Mouse (Mus musculus) lung, adult 2 months (tissue): Measurements from ENCODE around the gene Pgpep1.

ENCODE experiments used
- CTCF ChIP-seq: fragments of 200-500 bp; IDR thresholded peaks from 2 replicates; pipeline ENCODE4 v1.5.1; 2011; ENCODE audit warnings: mild to moderate bottlenecking, low read length, control low read depth; ENCODE audit not compliant: insufficient read depth
- POLR2A ChIP-seq: fragments of 200-500 bp; IDR thresholded peaks from 2 replicates; pipeline ENCODE4 v1.6.1; 2011; ENCODE audit warnings: low read depth, mild to moderate bottlenecking, control low read depth, low read length, borderline replicate concordance; ENCODE audit errors: extremely low read depth

DNA sequence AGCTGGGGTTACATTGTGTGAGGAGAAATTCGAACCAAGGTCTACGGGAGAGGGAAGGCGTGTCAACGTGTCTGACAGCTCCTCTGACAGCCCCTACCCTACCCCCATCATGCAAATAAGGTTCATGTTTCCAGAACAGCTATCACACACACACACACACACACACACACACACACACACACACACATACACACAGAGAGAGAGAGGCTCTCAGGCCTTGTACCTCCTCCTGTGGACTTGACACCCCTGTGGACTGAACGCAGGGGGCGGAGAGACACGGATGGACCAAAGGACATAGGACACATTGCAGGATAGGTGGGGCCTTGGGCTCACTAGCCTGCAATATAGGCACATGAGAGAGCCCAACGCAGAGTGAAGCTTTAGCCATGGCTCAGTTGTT lies 23.4 kb downstream of the Pgpep1 start:
- TF ChIP-seq POLR2A = no peak
- no peak for TF ChIP-seq CTCF
